Mouse (Mus musculus): ENCODE results near the gene Rnf150.

Rnf150 gene

GRCm38 (mm10) chr8:82863041-82863744 is at the start of gene Rnf150:
Gene Rnf150, plus strand, starts transcription at chr8:82863356.
- DNase-seq, result peak; percentile 90

GRCm38 (mm10) chr8:82826135-82827046 is 36.8 kb upstream of the Rnf150 start:
- DNase-seq, result no peak

DNA sequence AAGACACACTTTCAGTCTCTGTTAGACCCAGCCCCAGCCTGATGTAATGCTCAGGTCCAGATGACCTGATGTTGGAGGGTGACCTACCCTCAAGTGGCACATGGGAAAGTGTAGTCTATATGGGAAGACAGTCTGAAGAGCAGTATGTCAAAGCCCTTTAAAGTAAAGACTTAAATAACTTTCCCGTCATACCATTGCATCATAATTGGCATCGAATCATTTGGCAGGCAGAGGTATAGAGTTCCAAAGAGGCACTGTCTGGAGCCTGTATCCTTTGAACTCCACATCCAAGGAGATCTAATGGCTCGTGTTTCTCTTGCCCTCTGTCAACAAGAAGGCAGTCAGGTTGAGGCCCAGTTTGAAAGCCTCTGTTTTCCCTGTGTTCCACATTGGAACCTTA is 22.7 kb upstream of the Rnf150 start:
- DNase-seq, result no peak

DNA sequence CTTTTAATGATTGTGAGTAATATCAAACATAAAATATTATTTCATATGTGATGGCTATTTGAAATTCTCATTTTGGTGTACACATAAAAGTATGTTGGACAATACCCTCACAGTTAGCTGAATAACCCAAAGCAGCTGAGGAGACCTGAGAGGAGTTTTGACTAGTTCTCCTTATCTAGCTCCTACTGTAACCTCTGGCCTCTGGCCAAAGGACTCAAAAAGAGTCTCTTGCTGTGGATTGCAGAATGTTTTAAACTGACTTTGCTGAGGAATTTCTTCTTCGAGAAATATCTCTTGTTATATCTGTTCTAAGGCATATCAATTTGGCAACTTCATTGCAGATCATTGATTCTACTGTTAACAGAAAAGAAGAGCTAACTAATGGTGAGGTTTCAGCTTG is 22.2 kb upstream of the Rnf150 start:
- no peak for DNase-seq

DNA sequence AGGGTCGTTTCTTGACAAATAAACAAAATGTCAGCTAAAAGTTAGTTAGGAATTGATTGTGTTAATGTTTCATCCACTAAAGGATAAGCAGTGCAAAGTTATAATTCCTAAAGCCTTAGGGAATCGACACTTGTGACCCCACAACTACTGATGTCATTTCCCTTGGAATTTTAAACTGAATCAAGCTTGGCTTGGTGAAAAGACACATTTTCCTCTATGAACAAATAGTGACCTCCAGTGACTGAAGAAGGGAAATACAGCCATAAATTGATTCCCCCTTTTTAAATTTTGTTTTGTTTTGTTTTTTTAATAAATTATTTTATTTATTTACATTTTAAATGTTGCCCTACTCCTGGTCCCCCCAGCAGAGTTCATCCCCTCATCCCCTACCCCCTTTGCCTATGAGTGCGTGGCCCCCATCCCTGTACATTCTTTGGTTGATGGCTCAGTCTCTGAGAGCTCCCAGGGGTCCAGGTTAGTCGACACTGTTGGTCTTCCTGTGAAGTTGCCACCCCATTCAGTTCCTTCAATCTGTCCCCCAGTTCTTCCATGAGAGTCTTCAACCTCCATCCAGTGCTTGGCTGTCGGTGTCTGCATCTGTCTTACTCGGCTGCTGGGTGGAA is 21.5 kb upstream of the Rnf150 start:
- no peak for DNase-seq

GRCm38 (mm10) chr8:82843697-82844096 is 19.5 kb upstream of the Rnf150 start:
- DNase-seq, result no peak

GRCm38 (mm10) chr8:82844413-82844812 is 18.7 kb upstream of the Rnf150 start:
- no peak for DNase-seq

DNA sequence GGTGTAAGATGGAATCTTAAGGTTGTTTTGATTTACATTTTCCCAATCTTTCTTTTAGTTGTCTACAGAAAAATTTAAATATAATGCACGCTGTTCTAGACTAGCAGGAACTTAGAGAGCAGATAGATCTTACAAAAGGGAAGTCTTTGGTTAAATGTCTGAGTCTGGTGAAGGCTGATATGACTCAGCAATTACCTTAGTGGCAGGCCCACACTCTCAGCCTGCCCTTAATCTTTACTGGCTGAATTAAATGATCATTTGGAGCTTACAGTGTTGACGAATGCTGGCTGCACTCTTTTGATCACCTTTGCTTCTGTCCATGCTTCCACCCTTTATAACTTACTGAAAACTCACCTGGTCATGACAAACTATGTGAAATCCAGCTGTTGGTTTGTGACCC is 17.1 kb upstream of the Rnf150 start:
- DNase-seq, result no peak

GRCm38 (mm10) chr8:82846730-82847129 is 16.4 kb upstream of the Rnf150 start:
- no peak for DNase-seq

DNA sequence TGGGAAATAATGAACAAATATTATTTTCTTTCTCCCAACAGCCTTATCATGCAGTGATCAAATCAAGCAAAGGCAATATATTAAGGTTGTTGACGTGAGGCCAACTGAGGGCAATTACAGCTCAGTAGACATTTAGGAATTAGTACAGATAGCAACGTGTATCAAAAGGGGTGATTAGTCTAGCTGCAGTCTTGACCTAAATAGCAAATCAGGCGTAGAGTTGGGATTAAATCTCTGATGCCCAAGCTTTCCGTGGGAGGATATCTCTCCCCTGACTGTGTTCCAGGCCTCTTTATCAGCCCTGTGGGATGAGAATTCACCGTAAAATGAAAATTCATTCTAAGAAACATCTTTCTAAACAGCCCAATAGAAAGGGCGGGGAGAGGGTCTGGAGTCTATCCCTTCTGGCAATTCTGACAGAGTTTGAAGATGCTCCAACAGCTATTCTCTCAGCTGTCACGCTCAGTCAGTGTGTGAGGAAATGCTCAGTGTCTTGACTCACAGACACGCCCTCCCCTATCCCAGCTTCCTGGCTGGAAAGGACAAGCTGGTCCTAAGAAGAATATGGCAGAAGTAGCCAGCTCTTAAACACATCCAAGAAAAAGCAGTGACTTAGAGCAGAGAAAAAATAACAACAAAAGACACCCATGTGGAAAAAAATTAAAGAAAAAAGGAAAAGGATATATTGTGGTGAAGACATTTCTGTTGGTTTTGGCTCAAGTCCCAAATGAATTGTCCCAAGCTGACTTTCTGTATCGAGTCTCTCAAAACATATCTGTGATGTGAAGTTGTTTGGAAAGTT is 4.4 kb upstream of the Rnf150 start:
- DNase-seq, result peak; percentile 62

DNA sequence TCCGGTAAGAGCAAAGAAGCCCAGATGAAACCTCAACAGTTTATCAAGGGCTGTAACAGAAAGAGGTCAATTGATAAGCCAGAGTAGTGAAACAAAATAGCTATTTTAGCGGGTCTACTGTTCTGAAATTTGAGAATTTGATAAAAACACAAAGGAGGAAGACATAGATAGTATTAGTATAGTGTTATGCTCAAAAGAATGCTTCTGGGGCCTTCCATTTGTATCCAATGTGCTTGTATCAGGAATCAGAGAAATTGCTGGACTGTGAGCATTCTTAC is 3.9 kb upstream of the Rnf150 start:
- no peak for DNase-seq

DNA sequence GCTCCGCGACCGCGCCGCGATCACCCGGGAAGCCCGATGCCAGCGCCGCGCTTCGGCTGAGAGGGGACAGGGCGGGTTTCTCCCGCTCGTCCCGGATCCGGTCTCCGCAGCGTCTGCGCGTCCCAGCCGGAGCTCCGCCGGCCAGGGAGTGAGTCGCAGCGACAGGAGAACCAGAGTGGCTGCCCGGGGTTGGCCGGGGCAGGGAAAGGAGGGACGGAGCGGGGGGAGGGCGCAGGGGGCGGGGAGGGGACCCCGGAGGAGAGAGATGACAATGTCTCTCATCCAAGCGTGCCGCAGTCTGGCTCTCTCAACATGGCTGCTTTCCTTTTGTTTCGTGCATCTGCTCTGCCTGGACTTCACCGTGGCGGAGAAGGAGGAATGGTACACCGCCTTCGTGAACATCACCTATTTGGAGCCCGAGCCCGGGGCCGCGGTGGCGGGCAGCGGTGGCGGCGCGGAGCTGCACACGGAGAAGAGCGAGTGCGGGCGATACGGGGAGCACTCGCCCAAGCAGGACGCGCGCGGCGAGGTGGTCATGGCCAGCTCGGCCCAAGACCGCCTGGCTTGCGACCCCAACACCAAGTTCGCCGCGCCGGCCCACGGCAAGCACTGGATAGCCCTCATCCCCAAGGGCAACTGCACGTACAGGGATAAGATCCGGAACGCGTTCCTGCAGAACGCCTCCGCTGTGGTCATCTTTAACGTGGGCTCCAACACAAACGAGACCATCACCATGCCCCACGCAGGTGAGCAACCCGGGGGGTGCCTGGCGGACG is 777 bp downstream of the Rnf150 start:
- DNase-seq, result peak; percentile 66

- DNase-seq, result no peak
Measured at GRCm38 (mm10) chr8:82864521-82864818, 1.3 kb downstream of the Rnf150 start.

- DNase-seq, result no peak
Measured at GRCm38 (mm10) chr8:82865239-82865638, 2.1 kb downstream of the Rnf150 start.

DNA sequence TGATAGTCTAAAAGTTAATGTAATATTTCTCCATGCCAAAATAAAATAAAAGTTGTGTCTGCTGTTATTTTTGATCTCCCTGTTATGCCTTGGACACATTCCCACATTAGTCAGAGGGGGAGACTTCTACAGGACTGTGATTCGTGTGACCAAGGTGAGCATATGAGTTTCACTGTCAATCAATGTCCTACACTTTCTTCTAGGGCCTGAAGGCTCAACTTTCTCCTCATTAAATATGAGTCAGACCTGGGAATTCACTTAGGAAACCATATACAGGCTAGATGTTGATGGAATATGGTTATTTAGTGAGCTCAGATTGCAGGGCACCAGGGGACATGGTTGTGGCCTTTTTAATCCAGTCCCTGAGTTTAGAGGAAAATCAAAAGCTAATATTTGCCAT is 3.1 kb downstream of the Rnf150 start:
- no peak for DNase-seq

GRCm38 (mm10) chr8:82870840-82871490 is 7.8 kb downstream of the Rnf150 start:
- no peak for DNase-seq

DNA sequence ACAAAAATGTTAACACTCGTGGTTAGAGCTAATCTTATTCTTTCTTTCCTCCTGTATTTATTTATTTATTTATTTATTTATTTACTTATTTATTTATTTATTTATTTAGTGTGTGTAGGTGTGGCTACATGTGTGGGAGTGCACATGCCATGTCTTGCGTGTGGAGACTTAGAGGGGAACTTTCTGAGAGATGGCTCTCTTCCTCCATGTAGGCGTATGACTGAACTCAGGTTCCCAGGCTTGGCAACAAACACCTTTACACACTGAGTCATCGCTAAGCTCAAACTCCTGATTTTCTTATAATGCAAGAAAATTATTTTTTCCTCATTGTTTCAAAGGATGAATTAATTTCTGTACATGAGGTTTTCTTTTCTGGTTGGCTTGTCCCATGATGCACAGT is 8.8 kb downstream of the Rnf150 start:
- no peak for DNase-seq

DNA sequence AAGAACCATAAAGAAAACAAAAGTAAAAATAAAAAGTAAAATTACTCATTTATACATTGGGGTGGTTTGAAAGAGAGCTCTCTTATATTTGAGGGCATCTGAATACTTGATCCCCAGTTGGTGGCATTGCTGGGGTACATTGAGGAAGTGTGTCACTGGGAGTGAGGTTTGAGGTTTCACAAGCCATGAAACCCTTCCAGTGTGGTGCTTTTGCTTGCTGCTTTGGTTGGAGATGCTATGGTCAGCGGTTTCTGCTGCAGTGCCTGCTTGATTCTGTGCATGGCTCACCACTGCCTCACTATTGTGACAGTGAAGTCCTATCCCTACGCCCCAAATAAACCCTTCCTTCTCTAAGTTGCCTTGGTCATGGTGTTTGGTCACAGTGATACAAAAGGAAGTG is 10.9 kb downstream of the Rnf150 start:
- no peak for DNase-seq

GRCm38 (mm10) chr8:82875135-82875534 is 12.0 kb downstream of the Rnf150 start:
- peak; percentile 25 for DNase-seq

DNA sequence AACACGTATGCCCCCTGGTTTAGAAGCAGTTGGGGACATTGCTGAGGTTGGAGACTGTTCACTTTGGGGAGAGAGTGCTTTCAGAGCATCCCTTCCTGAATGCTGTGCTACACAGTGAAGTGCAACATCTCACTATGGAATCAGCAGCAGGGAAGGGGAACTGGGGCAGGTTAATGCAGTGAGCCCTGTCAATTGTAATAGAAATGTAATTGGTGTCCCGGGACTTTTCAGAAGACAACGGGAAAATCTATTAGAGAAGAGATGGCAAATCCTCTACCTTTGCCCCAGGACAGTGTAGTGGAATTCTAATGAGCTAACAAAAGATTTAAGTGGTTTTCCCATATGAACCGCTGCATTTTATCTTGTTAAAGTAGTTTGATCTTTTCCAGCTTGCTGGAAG is 21.3 kb downstream of the Rnf150 start:
- DNase-seq, result no peak

- DNase-seq, result no peak
Measured at GRCm38 (mm10) chr8:82887234-82887633, 24.1 kb downstream of the Rnf150 start.

Measured in lung, postnatal 10 days (tissue).